Mouse (Mus musculus): ENCODE data around the gene A730015C16Rik. TPM values are rescaled to one million over a fixed set of nuclear protein-coding genes. Genes with fewer than 3 reads are reported as not detected.

The A730015C16Rik gene
- not detected for polyA plus RNA-seq (2014; fragmentation: Illumina TruSeq; extraction: RNeasy Lipid Tissue Mini Kit (QIAGEN cat#74804); ENCODE audit: low read depth, low replicate concordance)

GRCm38 (mm10) chr4:108848505-108848848, at the start of gene A730015C16Rik:
Gene A730015C16Rik (minus strand): TSS chr4:108848619.

GRCm38 (mm10) chr4:108878963-108879822, 30.8 kb upstream of the A730015C16Rik start, which contains the start of gene Rab3b:
Gene Rab3b (plus strand): TSS chr4:108879063.

DNA sequence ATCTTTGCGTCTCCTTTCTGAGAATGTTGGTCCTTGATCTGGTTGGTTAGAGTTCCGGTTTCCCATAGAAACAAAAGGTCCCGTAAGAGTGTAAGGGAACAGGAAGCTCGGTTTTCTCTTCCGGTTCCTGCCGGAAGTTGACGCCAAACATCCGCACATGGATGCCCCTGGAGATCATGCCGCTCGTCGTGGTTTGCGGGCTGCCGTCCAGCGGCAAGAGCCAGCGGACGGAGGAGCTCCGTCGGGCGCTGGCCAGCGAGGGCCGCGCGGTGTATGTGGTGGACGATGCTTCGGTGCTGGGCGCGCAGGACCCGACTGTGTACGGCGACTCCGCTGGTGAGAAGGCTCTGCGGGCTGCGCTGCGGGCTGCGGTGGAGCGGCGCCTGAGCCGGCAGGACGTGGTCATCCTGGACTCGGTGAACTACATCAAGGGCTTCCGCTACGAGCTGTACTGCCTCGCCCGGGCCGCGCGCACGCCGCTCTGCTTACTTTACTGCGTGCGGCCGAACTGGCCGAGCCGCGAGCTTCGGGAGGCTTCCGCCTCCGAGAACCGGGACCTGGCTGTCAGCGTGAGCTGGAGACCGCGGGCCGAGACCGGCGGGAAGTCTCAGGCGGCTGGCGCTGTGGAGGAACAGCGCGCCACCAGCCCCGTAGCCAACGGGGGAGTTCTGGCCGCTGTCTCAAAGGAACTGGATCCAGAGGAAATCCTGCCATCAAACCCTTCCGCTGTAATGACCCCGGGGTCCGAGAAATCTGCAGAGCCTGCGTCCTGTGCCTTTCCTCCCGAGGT, 509 bp downstream of the A730015C16Rik start, which contains the start of gene Kti12:
Gene Kti12, plus strand, starts transcription at position 71 of the 790 bp plus-strand sequence.

GRCm38 (mm10) chr4:108834115-108834970, 14.1 kb downstream of the A730015C16Rik start, which contains the start of gene Txndc12:
Gene Txndc12 (plus strand): TSS chr4:108834601.

DNA sequence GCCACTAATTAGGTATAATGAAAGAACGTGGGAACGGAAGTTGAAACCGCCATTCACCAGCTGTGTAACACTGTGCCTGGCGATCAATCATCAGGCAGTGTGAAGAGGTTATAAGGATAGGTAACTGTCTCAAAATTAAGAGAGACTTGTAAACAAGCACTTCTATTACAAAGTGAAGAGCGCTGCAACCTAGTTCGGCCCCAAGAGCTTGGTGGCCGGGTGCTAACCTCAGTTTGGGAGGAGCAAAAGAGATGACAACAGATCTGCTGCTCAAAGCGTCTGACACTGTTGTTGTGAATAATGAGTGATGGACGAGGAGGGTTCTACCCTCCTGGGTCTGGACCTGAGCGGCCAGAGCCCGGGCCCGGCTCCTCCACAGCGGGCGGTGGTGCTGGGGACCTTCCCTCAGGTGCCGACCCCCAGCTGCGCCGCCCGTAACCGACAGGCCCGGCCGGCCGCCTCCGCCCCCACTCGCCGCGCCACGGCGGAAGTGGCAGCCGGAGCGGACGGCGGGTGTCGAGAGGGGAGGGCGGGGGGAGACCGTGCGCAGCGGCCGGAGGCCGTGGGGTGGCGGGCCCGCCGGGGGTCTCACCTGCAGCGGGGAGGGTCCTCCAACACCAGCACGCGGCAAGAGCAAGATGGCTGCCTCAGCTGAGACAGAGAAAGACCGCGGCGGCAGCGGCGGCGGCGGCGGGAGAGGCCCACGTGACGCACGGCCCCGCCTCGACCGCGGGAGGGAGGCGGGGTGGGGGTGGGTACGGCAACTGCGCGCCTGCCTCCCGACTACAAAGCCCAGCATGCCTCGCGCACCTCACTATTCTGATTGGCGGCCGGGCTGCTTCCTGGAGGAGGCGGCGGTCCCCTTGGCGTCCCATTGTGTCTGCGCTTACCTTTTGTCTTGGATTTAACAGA, 15.2 kb downstream of the A730015C16Rik start, which contains the start of gene Btf3l4:
Gene Btf3l4, minus strand, starts transcription at position 699 of the 912 bp plus-strand sequence.

Other genes with a start within 250 kb of the A730015C16Rik start
- gene Cc2d1b, start 228.7 kb downstream of the A730015C16Rik start, polyA plus RNA-seq (2014; fragmentation: Illumina TruSeq; extraction: RNeasy Lipid Tissue Mini Kit (QIAGEN cat#74804); ENCODE audit: low read depth, low replicate concordance): 10.6 TPM
- gene 3110021N24Rik, start 129.0 kb downstream of the A730015C16Rik start, polyA plus RNA-seq (2014; fragmentation: Illumina TruSeq; extraction: RNeasy Lipid Tissue Mini Kit (QIAGEN cat#74804); ENCODE audit: low read depth, low replicate concordance): 0.21 TPM
- 14.5 TPM for gene Zfyve9, start 67.8 kb downstream of the A730015C16Rik start, polyA plus RNA-seq (2014; fragmentation: Illumina TruSeq; extraction: RNeasy Lipid Tissue Mini Kit (QIAGEN cat#74804); ENCODE audit: low read depth, low replicate concordance)
- 152 TPM for gene Btf3l4, start 15.0 kb downstream of the A730015C16Rik start, polyA plus RNA-seq (2014; fragmentation: Illumina TruSeq; extraction: RNeasy Lipid Tissue Mini Kit (QIAGEN cat#74804); ENCODE audit: low read depth, low replicate concordance)
- 35.4 TPM for gene Txndc12, start 14.0 kb downstream of the A730015C16Rik start, polyA plus RNA-seq (2014; fragmentation: Illumina TruSeq; extraction: RNeasy Lipid Tissue Mini Kit (QIAGEN cat#74804); ENCODE audit: low read depth, low replicate concordance)
- 13.0 TPM for gene Kti12, start 834 bp downstream of the A730015C16Rik start, polyA plus RNA-seq (2014; fragmentation: Illumina TruSeq; extraction: RNeasy Lipid Tissue Mini Kit (QIAGEN cat#74804); ENCODE audit: low read depth, low replicate concordance)
- gene Rab3b, start 30.4 kb upstream of the A730015C16Rik start, polyA plus RNA-seq (2014; fragmentation: Illumina TruSeq; extraction: RNeasy Lipid Tissue Mini Kit (QIAGEN cat#74804); ENCODE audit: low read depth, low replicate concordance): not detected
- 128 TPM for gene Nrd1, start 152.0 kb upstream of the A730015C16Rik start, polyA plus RNA-seq (2014; fragmentation: Illumina TruSeq; extraction: RNeasy Lipid Tissue Mini Kit (QIAGEN cat#74804); ENCODE audit: low read depth, low replicate concordance)

Measured in liver, adult 10 weeks (tissue).